Mouse (Mus musculus) liver, embryonic 15.5 days (tissue): ENCODE measurements around the gene Trex2. TPM values are rescaled to one million over a fixed set of nuclear protein-coding genes. Genes with fewer than 3 reads are reported as not detected.
A peak's percentile ranks its signal among the peaks of the same experiment; 100 is the strongest.
"Not testable (repeated sequence)": the region's sequence is repeated elsewhere in the genome, so short reads cannot be mapped to it uniquely, and the experiment has no call there.

ENCODE experiments used
- ATAC-seq: fragments of 200-750 bp; cut with Nextera tagmentation; 2 replicates; pipeline ENCODE4 v1.8.0; 2017; ENCODE audit warnings: moderate number of reproducible peaks, mild to moderate bottlenecking, moderate library complexity; ENCODE audit not compliant: insufficient read depth
- H3K27ac ChIP-seq: fragments of 300-500 bp; sonication (generic); replicated peaks from 2 replicates; pipeline ENCODE4 v1.5.1; 2015; ENCODE audit warnings: mild to moderate bottlenecking, inconsistent platforms
- H3K27me3 ChIP-seq: fragments of 300-500 bp; sonication (generic); 2 replicates; pipeline ENCODE4 v1.6.1; 2015; ENCODE audit warnings: mild to moderate bottlenecking, inconsistent platforms
- H3K36me3 ChIP-seq: fragments of 300-500 bp; sonication (generic); replicated peaks from 2 replicates; pipeline ENCODE4 v1.6.1; 2015; ENCODE audit warnings: moderate library complexity, mild to moderate bottlenecking, inconsistent platforms
- H3K4me1 ChIP-seq: fragments of 300-500 bp; sonication (generic); replicated peaks from 2 replicates; pipeline ENCODE4 v1.6.1; 2015; ENCODE audit warnings: inconsistent platforms
- H3K4me2 ChIP-seq: fragments of 300-500 bp; sonication (generic); 2 replicates; pipeline ENCODE4 v1.6.1; 2015; ENCODE audit warnings: moderate library complexity, mild to moderate bottlenecking, inconsistent platforms
- H3K4me3 ChIP-seq: fragments of 300-500 bp; sonication (generic); replicated peaks from 2 replicates; pipeline ENCODE4 v1.5.1; 2015; ENCODE audit warnings: mild to moderate bottlenecking, inconsistent platforms
- H3K9ac ChIP-seq: fragments of 300-500 bp; sonication (generic); 2 replicates; pipeline ENCODE4 v1.6.1; 2015; ENCODE audit warnings: moderate library complexity, mild to moderate bottlenecking, inconsistent platforms
- H3K9me3 ChIP-seq: fragments of 300-500 bp; sonication (generic); replicated peaks from 2 replicates; pipeline ENCODE4 v1.6.1; 2016; ENCODE audit warnings: inconsistent platforms
- WGBS: fragments of 180-500 bp; shearing (Covaris S2); methylation state at CpG from one replicate; pipeline ENCODE4 v1.1.7; 2015; ENCODE audit warnings: mixed read lengths; ENCODE audit not compliant: insufficient replicate concordance; 5-methylcytosine and 5-hydroxymethylcytosine counted together
- polyA plus RNA-seq: library from polyadenylated mRNA; unstranded; fragments of >200 nt; fragmentation: Nextera tagmentation; extraction: Ambion mirVana; gene quantifications from 2 replicates; pipeline ENCODE4 v1.2.1, GENCODE M21; 2015

Gene Trex2
- polyA plus RNA-seq, 1 experiment from 2014 or later: not detected

- Histone ChIP-seq H3K36me3 (no peaks in the 10 kb centered on the region), H3K4me1 (no peaks in the 10 kb centered on the region), H3K4me3 (no peak overlapping the region), H3K4me2 (no peak overlapping the region), H3K9ac (no peak overlapping the region), H3K27me3 (no peaks in the 10 kb centered on the region; the same call in 1 of the 2 replicates), H3K27ac (no peak overlapping the region), H3K9me3 (no peaks in the 10 kb centered on the region)
- WGBS: 17% methylated on average over 1 of the region's 1 CpGs
- no peak for ATAC-seq
Observed at GRCm38 (mm10) chrX:73412767-73413166, 22.4 kb downstream of the Trex2 start.

GRCm38 (mm10) chrX:73410880-73411517 is 24.1 kb downstream of the Trex2 start, which contains the start of gene Zfp92:
Gene Zfp92 (plus strand): TSS chrX:73411096.
- H3K36me3 ChIP-seq: no peaks in the 10 kb centered on the region
- no peaks in the 10 kb centered on the region for H3K4me1 ChIP-seq
- WGBS: 18% methylated on average over 20 of the region's 20 CpGs
- H3K27me3 ChIP-seq: no peaks in the 10 kb centered on the region; the same call in 1 of the 2 replicates
- H3K4me3 ChIP-seq: no peak within 1 kb of the TSS
- ATAC-seq: no peak
- no peak within 1 kb of the TSS for H3K27ac ChIP-seq
- H3K9ac ChIP-seq: no peak within 1 kb of the TSS
- H3K9me3 ChIP-seq: no peaks in the 10 kb centered on the region
- H3K4me2 ChIP-seq: peak within 1 kb of the TSS; percentile 42

- H3K9me3 ChIP-seq: no peaks in the 10 kb centered on the region
- ATAC-seq: no peak
- no peak overlapping the region for H3K27ac ChIP-seq
- WGBS: 79% methylated on average over 12 of the region's 12 CpGs
- no peak overlapping the region for H3K4me2 ChIP-seq
- H3K36me3 ChIP-seq: no peaks in the 10 kb centered on the region
- no peak overlapping the region for H3K4me3 ChIP-seq
- H3K4me1 ChIP-seq: no peaks in the 10 kb centered on the region
- H3K9ac ChIP-seq: no peak overlapping the region
- H3K27me3 ChIP-seq: no peaks in the 10 kb centered on the region
Observed at GRCm38 (mm10) chrX:73401616-73402015, 33.5 kb downstream of the Trex2 start.

GRCm38 (mm10) chrX:73400951-73401350 is 34.2 kb downstream of the Trex2 start:
- H3K9me3 ChIP-seq: no peaks in the 10 kb centered on the region
- H3K4me3 ChIP-seq: no peak overlapping the region
- H3K4me1 ChIP-seq: no peaks in the 10 kb centered on the region
- 85% methylated on average over 20 of the region's 20 CpGs for WGBS
- no peaks in the 10 kb centered on the region for H3K36me3 ChIP-seq
- H3K9ac ChIP-seq: no peak overlapping the region
- H3K4me2 ChIP-seq: no peak overlapping the region
- no peak for ATAC-seq
- no peak overlapping the region for H3K27ac ChIP-seq
- H3K27me3 ChIP-seq: no peaks in the 10 kb centered on the region

- WGBS: 57% methylated on average over 2 of the region's 2 CpGs
- H3K27me3 ChIP-seq: not testable (repeated sequence)
Observed at GRCm38 (mm10) chrX:73398636-73399035, 36.5 kb downstream of the Trex2 start, which contains the start of gene Gm18336. Gene Gm18336 (minus strand): TSS chrX:73398736.

GRCm38 (mm10) chrX:73396446-73396845 is 38.7 kb downstream of the Trex2 start:
- no peak overlapping the region for H3K4me2 ChIP-seq
- H3K4me3 ChIP-seq: no peak overlapping the region
- 74% methylated on average over 1 of the region's 1 CpGs for WGBS
- H3K27me3 ChIP-seq: no peaks in the 10 kb centered on the region
- H3K9ac ChIP-seq: no peak overlapping the region
- H3K9me3 ChIP-seq: no peaks in the 10 kb centered on the region
- H3K36me3 ChIP-seq: no peaks in the 10 kb centered on the region
- no peak for ATAC-seq
- H3K4me1 ChIP-seq: no peaks in the 10 kb centered on the region
- no peak overlapping the region for H3K27ac ChIP-seq

More at GRCm38 (mm10) chrX:73398636-73399035, 36.5 kb downstream of the Trex2 start, which contains the start of gene Gm18336:
- not testable (repeated sequence) for H3K4me3 ChIP-seq, H3K36me3 ChIP-seq, H3K9ac ChIP-seq, ATAC-seq, H3K4me1 ChIP-seq, H3K4me2 ChIP-seq, H3K9me3 ChIP-seq, H3K27ac ChIP-seq

- Histone ChIP-seq H3K9me3 (no peaks in the 10 kb centered on the region), H3K27me3 (no peaks in the 10 kb centered on the region), H3K27ac (no peak overlapping the region), H3K9ac (no peak overlapping the region), H3K4me2 (no peak overlapping the region), H3K4me1 (no peaks in the 10 kb centered on the region), H3K36me3 (no peaks in the 10 kb centered on the region), H3K4me3 (no peak overlapping the region)
- ATAC-seq: no peak
- WGBS: 50% methylated on average over 4 of the region's 4 CpGs
Observed at GRCm38 (mm10) chrX:73391481-73391880, 43.7 kb downstream of the Trex2 start.

- Histone ChIP-seq H3K36me3 (no peaks in the 10 kb centered on the region), H3K4me2 (no peak overlapping the region), H3K27me3 (no peaks in the 10 kb centered on the region), H3K27ac (no peak overlapping the region), H3K4me1 (no peaks in the 10 kb centered on the region), H3K9me3 (no peaks in the 10 kb centered on the region), H3K4me3 (no peak overlapping the region), H3K9ac (no peak overlapping the region)
- ATAC-seq: no peak
- 21% methylated on average over 1 of the region's 1 CpGs for WGBS
Observed at GRCm38 (mm10) chrX:73384924-73385323, 50.2 kb downstream of the Trex2 start.

GRCm38 (mm10) chrX:73384419-73384818 is 50.7 kb downstream of the Trex2 start:
- no peaks in the 10 kb centered on the region for H3K4me1 ChIP-seq
- WGBS: 51% methylated on average over 6 of the region's 6 CpGs
- H3K36me3 ChIP-seq: no peaks in the 10 kb centered on the region
- H3K27me3 ChIP-seq: no peaks in the 10 kb centered on the region
- ATAC-seq: no peak
- no peak overlapping the region for H3K4me2 ChIP-seq
- H3K9ac ChIP-seq: no peak overlapping the region
- no peak overlapping the region for H3K4me3 ChIP-seq
- H3K27ac ChIP-seq: no peak overlapping the region
- H3K9me3 ChIP-seq: no peaks in the 10 kb centered on the region

Other genes with a start within 250 kb of the Trex2 start
- 2.1 and 2.2 TPM in 2 replicates for gene Xlr3b, start 243.1 kb downstream of the Trex2 start, polyA plus RNA-seq
- 1.4 and 1.7 TPM in 2 replicates for gene Xlr4b, start 221.0 kb downstream of the Trex2 start, polyA plus RNA-seq
- gene F8a, start 207.1 kb downstream of the Trex2 start, polyA plus RNA-seq: 3.2 and 3.5 TPM in 2 replicates
- 0.26 and 0.71 TPM in 2 replicates for gene Xlr4c, start 192.2 kb downstream of the Trex2 start, polyA plus RNA-seq
- gene Xlr3c, start 170.0 kb downstream of the Trex2 start, polyA plus RNA-seq: 0.08 TPM in 1 of 2 replicates, not detected in the other
- gene Xlr5a, start 142.4 kb downstream of the Trex2 start, polyA plus RNA-seq: not detected in 2 replicates
- not detected in 2 replicates for gene Xlr5c, start 142.4 kb downstream of the Trex2 start, polyA plus RNA-seq
- gene Gm45015, start 98.5 kb downstream of the Trex2 start, polyA plus RNA-seq: not detected in 2 replicates
- 2.2 and 2.5 TPM in 2 replicates for gene Zfp275, start 92.7 kb downstream of the Trex2 start, polyA plus RNA-seq
- gene Gm18336, start 36.6 kb downstream of the Trex2 start, polyA plus RNA-seq: not detected in 2 replicates
- not detected in 2 replicates for gene Zfp92, start 24.2 kb downstream of the Trex2 start, polyA plus RNA-seq
- gene Haus7, start 23.7 kb upstream of the Trex2 start, polyA plus RNA-seq: 41.6 and 42.1 TPM in 2 replicates
- 10.0 and 12.4 TPM in 2 replicates for gene Bgn, start 48.3 kb upstream of the Trex2 start, polyA plus RNA-seq
- 0.05 TPM in 1 of 2 replicates, not detected in the other for gene Atp2b3, start 67.7 kb upstream of the Trex2 start, polyA plus RNA-seq
- 30.5 and 33.9 TPM in 2 replicates for gene Dusp9, start 204.1 kb upstream of the Trex2 start, polyA plus RNA-seq
- 0.94 and 1.1 TPM in 2 replicates for gene Pnck, start 224.8 kb upstream of the Trex2 start, polyA plus RNA-seq
- 0.33 and 0.51 TPM in 2 replicates for gene Slc6a8, start 237.8 kb upstream of the Trex2 start, polyA plus RNA-seq